Mouse (Mus musculus) testis, adult 2 months (tissue): ENCODE results near the gene Sgf29.

Experiments used
- CTCF ChIP-seq: fragments of 200-500 bp; IDR thresholded peaks from 2 replicates; pipeline ENCODE4 v1.5.1; 2012; ENCODE audit warnings: low read depth, mild to moderate bottlenecking, inconsistent platforms, low read length, moderate library complexity; ENCODE audit not compliant: control insufficient read depth, insufficient read depth, insufficient replicate concordance
- POLR2A ChIP-seq: fragments of 200-500 bp; IDR thresholded peaks from 2 replicates; pipeline ENCODE4 v1.6.1; 2012; ENCODE audit warnings: low read depth, mild to moderate bottlenecking, inconsistent platforms, low read length, moderate library complexity; ENCODE audit not compliant: control insufficient read depth

GRCm38 (mm10) chr7:126665269-126665668 is 16.2 kb downstream of the Sgf29 start:
- TF ChIP-seq CTCF, result no peak
- no peak for TF ChIP-seq POLR2A
